Mouse (Mus musculus): Measurements from ENCODE around the gene Frmpd2. TPM values are rescaled to one million over a fixed set of nuclear protein-coding genes. Genes with fewer than 3 reads are reported as not detected.

Frmpd2 gene
- not detected in 2 replicates for polyA plus RNA-seq (2015; fragmentation: Nextera tagmentation; extraction: Ambion mirVana)

GRCm38 (mm10) chr14:33471331-33471730 is at the start of gene Frmpd2:
TSS of gene Frmpd2 (plus strand) at chr14:33471696.

GRCm38 (mm10) chr14:33447027-33447569 is 24.4 kb upstream of the Frmpd2 start, which contains the start of gene Mapk8:
TSS of gene Mapk8 (minus strand) at chr14:33447158.

GRCm38 (mm10) chr14:33588951-33589350 is 117.5 kb downstream of the Frmpd2 start, which contains the start of gene Ptpn20:
TSS of gene Ptpn20 (plus strand) at chr14:33589207.

Other genes with a start within 250 kb of the Frmpd2 start
- gene Mapk8, start 24.5 kb upstream of the Frmpd2 start, polyA plus RNA-seq (2015; fragmentation: Nextera tagmentation; extraction: Ambion mirVana): 5.3 and 7.4 TPM in 2 replicates
- gene Ptpn20, start 117.5 kb downstream of the Frmpd2 start, polyA plus RNA-seq (2015; fragmentation: Nextera tagmentation; extraction: Ambion mirVana): 0.19 and 0.24 TPM in 2 replicates

Data from spleen, postnatal 0 days (tissue).